Mouse (Mus musculus) bone marrow, adult 2 months (tissue): ENCODE data around the gene Ptpn13. TPM values are rescaled to one million over a fixed set of nuclear protein-coding genes. Genes with fewer than 3 reads are reported as not detected.

Experiments used
- H3K27ac ChIP-seq: fragments of 200-500 bp; 2 replicates; pipeline ENCODE4 v1.5.1; 2012; ENCODE audit warnings: low read depth, mild to moderate bottlenecking, control low read depth, inconsistent platforms, low read length; ENCODE audit not compliant: control insufficient read depth, poor library complexity, insufficient read depth
- H3K4me1 ChIP-seq: fragments of 200-500 bp; 2 replicates; pipeline ENCODE4 v1.6.1; 2011; ENCODE audit warnings: low read length; ENCODE audit not compliant: control insufficient read depth, insufficient read depth
- H3K4me3 ChIP-seq: fragments of 200-500 bp; replicated peaks from 2 replicates; pipeline ENCODE3; 2011; ENCODE audit warnings: mild to moderate bottlenecking, low read depth, low read length, control low read depth; ENCODE audit not compliant: control insufficient read depth
- CTCF ChIP-seq: fragments of 200-500 bp; IDR thresholded peaks from 2 replicates; pipeline ENCODE4 v1.5.1; 2011; ENCODE audit warnings: low read length, control low read depth; ENCODE audit not compliant: control insufficient read depth, insufficient read depth
- POLR2A ChIP-seq: fragments of 200-500 bp; IDR thresholded peaks from 2 replicates; pipeline ENCODE4 v1.6.1; 2011; ENCODE audit warnings: low read depth, mild to moderate bottlenecking, control low read depth, low read length, borderline replicate concordance; ENCODE audit not compliant: control insufficient read depth
- WGBS: fragments of 180-500 bp; shearing (Covaris S2); methylation state at CpG from one replicate; pipeline ENCODE4 v1.1.7; 2018; 5-methylcytosine and 5-hydroxymethylcytosine counted together
- polyA plus RNA-seq: library from polyadenylated mRNA; stranded (reverse); fragments of >200 nt; gene quantifications from 2 replicates; pipeline ENCODE4 v1.2.4, GENCODE M21; 2011; ENCODE audit warnings: low replicate concordance; ENCODE audit not compliant: missing spikeins, insufficient read depth, insufficient read length

The Ptpn13 gene
- polyA plus RNA-seq, 1 experiment, result 2.4 TPM

DNA sequence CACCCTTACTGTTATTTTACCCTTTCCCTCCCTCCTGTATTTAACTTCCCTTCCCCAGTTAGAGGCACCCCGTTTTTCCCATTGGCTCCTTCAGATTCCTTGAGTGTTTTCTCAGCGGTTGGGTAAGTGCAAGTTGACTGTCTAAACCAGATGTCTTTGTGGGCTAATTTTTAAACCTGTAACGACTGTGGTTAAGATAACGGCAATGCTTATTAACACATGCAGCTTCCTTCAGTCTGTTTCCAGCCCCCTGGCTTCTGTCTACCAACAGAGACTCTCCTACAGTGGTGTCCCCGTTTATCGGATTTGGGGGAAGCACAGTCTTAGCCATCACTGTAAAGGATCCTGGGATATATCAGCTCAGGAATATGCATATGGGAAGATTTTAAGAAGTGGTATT is 35.9 kb downstream of the Ptpn13 start:
- Histone ChIP-seq H3K4me1 (no peaks in the 10 kb centered on the region), H3K27ac (no peak overlapping the region), H3K4me3 (no peak overlapping the region)
- WGBS, result 49% methylated on average over 6 of the region's 6 CpGs
- TF ChIP-seq POLR2A (no peak), CTCF (no peak)

- TF ChIP-seq CTCF (no peak), POLR2A (no peak)
- 81% methylated on average over 10 of the region's 10 CpGs for WGBS
- Histone ChIP-seq H3K4me3 (no peak overlapping the region), H3K27ac (no peak overlapping the region), H3K4me1 (no peaks in the 10 kb centered on the region)
Observed at GRCm38 (mm10) chr5:103463661-103464219, 38.7 kb downstream of the Ptpn13 start.

- 84% methylated on average over 4 of the region's 4 CpGs for WGBS
- no peak overlapping the region for H3K27ac ChIP-seq
- TF ChIP-seq CTCF, result no peak
- TF ChIP-seq POLR2A, result no peak
- no peaks in the 10 kb centered on the region for H3K4me1 ChIP-seq
- H3K4me3 ChIP-seq, result no peak overlapping the region
Observed at GRCm38 (mm10) chr5:103464329-103464728, 39.3 kb downstream of the Ptpn13 start.

GRCm38 (mm10) chr5:103464771-103465170 is 39.8 kb downstream of the Ptpn13 start:
- TF ChIP-seq POLR2A, result no peak
- no peak for TF ChIP-seq CTCF
- H3K27ac ChIP-seq, result no peak overlapping the region
- H3K4me1 ChIP-seq, result no peaks in the 10 kb centered on the region
- H3K4me3 ChIP-seq, result no peak overlapping the region
- 89% methylated on average over 10 of the region's 10 CpGs for WGBS

DNA sequence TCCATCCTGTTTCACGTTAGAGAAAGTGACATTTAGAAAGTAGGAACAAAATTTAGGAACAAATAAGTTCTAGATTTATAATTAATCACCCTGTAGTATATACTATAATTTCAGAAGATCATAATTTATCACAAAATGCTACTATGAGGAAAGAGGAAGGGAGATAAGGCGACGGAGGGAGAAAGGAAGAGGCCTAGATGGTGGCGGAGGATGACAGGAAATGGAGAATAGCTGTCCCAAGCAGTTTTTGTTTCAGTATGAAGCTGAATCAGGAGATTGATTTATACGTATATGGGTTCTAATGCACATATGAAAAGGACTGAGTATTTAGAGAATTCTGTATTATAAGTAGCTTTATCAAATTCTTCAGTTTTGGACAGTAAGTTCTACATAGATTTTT is 47.7 kb downstream of the Ptpn13 start:
- no peak overlapping the region for H3K27ac ChIP-seq
- WGBS, result 16% methylated on average over 5 of the region's 5 CpGs

DNA sequence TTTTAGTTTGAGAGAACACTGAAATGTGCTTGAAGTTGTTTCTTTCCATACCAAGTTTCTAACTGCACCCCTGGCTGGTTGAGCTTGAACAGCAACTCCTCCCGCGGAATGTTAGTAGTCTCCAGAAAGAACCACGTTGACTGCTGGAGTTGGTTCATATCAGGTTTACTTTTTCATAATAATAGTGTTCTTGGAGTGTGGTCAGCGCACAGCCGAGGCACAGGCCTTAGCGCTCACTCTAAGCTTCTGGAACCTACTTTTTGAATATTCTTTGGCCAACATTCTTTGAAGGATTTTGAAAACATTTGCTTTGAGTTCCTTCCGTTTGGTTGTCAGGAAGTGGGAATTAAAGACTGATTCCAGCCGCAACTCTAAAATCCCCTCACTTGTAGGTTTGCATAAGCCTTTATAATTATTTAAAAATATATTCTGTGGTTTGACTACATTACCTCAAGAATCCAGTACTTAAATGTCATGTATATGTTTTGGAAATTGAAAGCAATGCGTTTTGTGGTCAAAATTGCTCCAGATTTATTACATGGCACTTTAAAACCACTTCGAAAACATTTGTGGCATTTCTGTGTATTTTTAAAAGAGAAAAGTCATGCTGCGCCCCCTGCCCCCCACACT is 48.6 kb downstream of the Ptpn13 start:
- TF ChIP-seq CTCF, result no peak
- no peak for TF ChIP-seq POLR2A
- Histone ChIP-seq H3K4me1 (no peaks in the 10 kb centered on the region; the same call in 1 of the 2 replicates), H3K27ac (no peak overlapping the region), H3K4me3 (no peak overlapping the region)
- 75% methylated on average over 11 of the region's 11 CpGs for WGBS

More for the DNA sequence above, 47.7 kb downstream of the Ptpn13 start:
- Histone ChIP-seq H3K4me3 (no peak overlapping the region), H3K4me1 (no peaks in the 10 kb centered on the region; the same call in 1 of the 2 replicates)
- TF ChIP-seq CTCF (no peak), POLR2A (no peak)

GRCm38 (mm10) chr5:103474259-103474658 is 49.3 kb downstream of the Ptpn13 start:
- no peak overlapping the region for H3K27ac ChIP-seq
- no peaks in the 10 kb centered on the region; the same call in 1 of the 2 replicates for H3K4me1 ChIP-seq
- TF ChIP-seq POLR2A (no peak), CTCF (no peak)
- no peak overlapping the region for H3K4me3 ChIP-seq
- WGBS, result 43% methylated on average over 4 of the region's 4 CpGs

DNA sequence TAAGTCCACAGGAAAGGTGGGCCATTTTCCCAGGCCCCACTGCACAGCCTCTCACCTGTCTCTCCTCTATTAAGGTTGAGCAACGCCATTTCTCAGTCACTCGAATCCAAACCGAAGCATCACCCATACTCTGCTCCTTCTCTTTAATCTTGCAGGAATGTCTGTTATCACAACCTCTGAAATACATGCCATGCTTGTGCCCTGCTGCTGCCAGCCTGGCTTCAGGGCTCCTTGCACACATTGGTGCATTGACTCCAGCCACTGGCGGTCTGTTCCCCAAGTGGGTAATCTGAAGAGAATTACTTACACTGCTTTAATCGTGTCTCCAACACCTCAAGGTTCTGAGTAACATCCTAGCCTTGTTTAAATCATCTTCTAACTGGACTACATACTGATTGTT is 50.5 kb downstream of the Ptpn13 start:
- no peak overlapping the region for H3K4me3 ChIP-seq
- TF ChIP-seq CTCF, result no peak
- TF ChIP-seq POLR2A, result no peak
- no peak overlapping the region for H3K27ac ChIP-seq
- 78% methylated on average over 5 of the region's 5 CpGs for WGBS
- H3K4me1 ChIP-seq, result no peaks in the 10 kb centered on the region; the same call in 1 of the 2 replicates
